Mouse (Mus musculus): ENCODE results near the gene Rac2. TPM values are rescaled to one million over a fixed set of nuclear protein-coding genes. Genes with fewer than 3 reads are reported as not detected.

Rac2 gene
- total RNA-seq, 1 experiment, result 2.9 TPM

GRCm38 (mm10) chr15:78599529-78600193, 27.1 kb upstream of the Rac2 start:
- no peak for TF ChIP-seq MAFK (IDR thresholded peaks at IDR 0.05; ENCODE audit: insufficient read depth, low read depth, low read length)
- no peak for TF ChIP-seq HCFC1 (IDR thresholded peaks at IDR 0.05; ENCODE audit: borderline replicate concordance, insufficient read depth, low read length)
- TF ChIP-seq ZNF384 (IDR thresholded peaks at IDR 0.05; ENCODE audit: low read depth, low read length), result no peak
- TF ChIP-seq CHD2 (IDR thresholded peaks at IDR 0.05; ENCODE audit: low read depth, low read length), result no peak
- TF ChIP-seq ZC3H11A (IDR thresholded peaks at IDR 0.05; ENCODE audit: borderline replicate concordance, low read depth, low read length), result no peak
- Histone ChIP-seq H3K9me3 (ENCODE audit: control insufficient read depth, insufficient read depth, low read depth, low read length) (no peaks in the 10 kb centered on the region), H3K4me3 (ENCODE audit: insufficient read depth in 1 of 2, low read depth in 1 of 2, low read length in 2 of 2, poor library complexity in 1 of 2, severe bottlenecking in 1 of 2) (no peak overlapping the region), H3K4me1 (ENCODE audit: control insufficient read depth in 2 of 2, insufficient read depth in 2 of 2, low read length in 2 of 2, poor library complexity in 1 of 2) (peaks cover 0 to 4% of the 10 kb centered on the region in 2 experiments; a peak in 1 of 4 replicates), H3K9ac (ENCODE audit: insufficient read depth, low read depth, low read length, poor library complexity, severe bottlenecking) (no peak overlapping the region), H3K27ac (ENCODE audit: insufficient read depth, low read depth, low read length, poor library complexity, severe bottlenecking) (no peak overlapping the region), H3K36me3 (ENCODE audit: control insufficient read depth, insufficient read depth, low read length, poor library complexity, severe bottlenecking) (no peaks in the 10 kb centered on the region)
- in situ Hi-C loops (cut with MboI; ENCODE audit: low sequenced_read_pairs in 2 of 2, unreplicated experiment in 2 of 2), result no loop called here
- DNase-seq (ENCODE audit: low read depth, low spot score), result no peak

- in situ Hi-C loops (cut with MboI; ENCODE audit: low sequenced_read_pairs in 2 of 2, unreplicated experiment in 2 of 2), result no loop called here
- H3K27ac ChIP-seq (ENCODE audit: insufficient read depth, low read depth, low read length, poor library complexity, severe bottlenecking), result no peak overlapping the region
Measured at GRCm38 (mm10) chr15:78599124-78599523, 26.5 kb upstream of the Rac2 start.

GRCm38 (mm10) chr15:78597729-78598128, 25.1 kb upstream of the Rac2 start:
- H3K9ac ChIP-seq (ENCODE audit: insufficient read depth, low read depth, low read length, poor library complexity, severe bottlenecking), result no peak overlapping the region
- DNase-seq (ENCODE audit: low read depth, low spot score), result no peak
- TF ChIP-seq CHD2 (IDR thresholded peaks at IDR 0.05; ENCODE audit: low read depth, low read length) (no peak), ZNF384 (IDR thresholded peaks at IDR 0.05; ENCODE audit: low read depth, low read length) (no peak), HCFC1 (IDR thresholded peaks at IDR 0.05; ENCODE audit: borderline replicate concordance, insufficient read depth, low read length) (no peak), MAFK (IDR thresholded peaks at IDR 0.05; ENCODE audit: insufficient read depth, low read depth, low read length) (no peak)
- no peaks in the 10 kb centered on the region for H3K9me3 ChIP-seq (ENCODE audit: control insufficient read depth, insufficient read depth, low read depth, low read length)
- peaks cover 0 to 4% of the 10 kb centered on the region in 2 experiments; a peak in 1 of 4 replicates for H3K4me1 ChIP-seq (ENCODE audit: control insufficient read depth in 2 of 2, insufficient read depth in 2 of 2, low read length in 2 of 2, poor library complexity in 1 of 2)
- no peaks in the 10 kb centered on the region for H3K36me3 ChIP-seq (ENCODE audit: control insufficient read depth, insufficient read depth, low read length, poor library complexity, severe bottlenecking)
- in situ Hi-C loops (cut with MboI; ENCODE audit: low sequenced_read_pairs in 2 of 2, unreplicated experiment in 2 of 2), result no loop called here
- H3K4me3 ChIP-seq (ENCODE audit: insufficient read depth in 1 of 2, low read depth in 1 of 2, low read length in 2 of 2, poor library complexity in 1 of 2, severe bottlenecking in 1 of 2), result no peak overlapping the region
- no peak overlapping the region for H3K27ac ChIP-seq (ENCODE audit: insufficient read depth, low read depth, low read length, poor library complexity, severe bottlenecking)

More at GRCm38 (mm10) chr15:78599124-78599523, 26.5 kb upstream of the Rac2 start:
- no peaks in the 10 kb centered on the region for H3K9me3 ChIP-seq (ENCODE audit: control insufficient read depth, insufficient read depth, low read depth, low read length)
- no peak overlapping the region; the same call in 1 of the 2 replicates for H3K9ac ChIP-seq (ENCODE audit: insufficient read depth, low read depth, low read length, poor library complexity, severe bottlenecking)
- H3K36me3 ChIP-seq (ENCODE audit: control insufficient read depth, insufficient read depth, low read length, poor library complexity, severe bottlenecking), result no peaks in the 10 kb centered on the region
- no peak for DNase-seq (ENCODE audit: low read depth, low spot score)
- H3K4me3 ChIP-seq (ENCODE audit: insufficient read depth in 1 of 2, low read depth in 1 of 2, low read length in 2 of 2, poor library complexity in 1 of 2, severe bottlenecking in 1 of 2), result no peak overlapping the region
- peaks cover 0 to 4% of the 10 kb centered on the region in 2 experiments; a peak in 1 of 4 replicates for H3K4me1 ChIP-seq (ENCODE audit: control insufficient read depth in 2 of 2, insufficient read depth in 2 of 2, low read length in 2 of 2, poor library complexity in 1 of 2)
- TF ChIP-seq MAFK (IDR thresholded peaks at IDR 0.05; ENCODE audit: insufficient read depth, low read depth, low read length), result no peak
- no peak for TF ChIP-seq HCFC1 (IDR thresholded peaks at IDR 0.05; ENCODE audit: borderline replicate concordance, insufficient read depth, low read length)
- TF ChIP-seq ZNF384 (IDR thresholded peaks at IDR 0.05; ENCODE audit: low read depth, low read length), result no peak
- no peak for TF ChIP-seq CHD2 (IDR thresholded peaks at IDR 0.05; ENCODE audit: low read depth, low read length)

GRCm38 (mm10) chr15:78596914-78597313, 24.3 kb upstream of the Rac2 start, which contains the start of gene Cyth4:
Gene Cyth4, plus strand, starts transcription at chr15:78597047.
- H3K9me3 ChIP-seq (ENCODE audit: control insufficient read depth, insufficient read depth, low read depth, low read length), result no peaks in the 10 kb centered on the region
- H3K9ac ChIP-seq (ENCODE audit: insufficient read depth, low read depth, low read length, poor library complexity, severe bottlenecking), result no peak within 1 kb of the TSS
- H3K4me1 ChIP-seq (ENCODE audit: control insufficient read depth in 2 of 2, insufficient read depth in 2 of 2, low read length in 2 of 2, poor library complexity in 1 of 2), result peaks cover 0 to 4% of the 10 kb centered on the region in 2 experiments; a peak in 1 of 4 replicates
- no peak for DNase-seq (ENCODE audit: low read depth, low spot score)
- no peak within 1 kb of the TSS for H3K4me3 ChIP-seq (ENCODE audit: insufficient read depth in 1 of 2, low read depth in 1 of 2, low read length in 2 of 2, poor library complexity in 1 of 2, severe bottlenecking in 1 of 2)
- H3K36me3 ChIP-seq (ENCODE audit: control insufficient read depth, insufficient read depth, low read length, poor library complexity, severe bottlenecking), result no peaks in the 10 kb centered on the region
- no peak for TF ChIP-seq MAFK (IDR thresholded peaks at IDR 0.05; ENCODE audit: insufficient read depth, low read depth, low read length)
- TF ChIP-seq HCFC1 (IDR thresholded peaks at IDR 0.05; ENCODE audit: borderline replicate concordance, insufficient read depth, low read length), result no peak
- TF ChIP-seq CHD2 (IDR thresholded peaks at IDR 0.05; ENCODE audit: low read depth, low read length), result no peak
- no peak for TF ChIP-seq ZC3H11A (IDR thresholded peaks at IDR 0.05; ENCODE audit: borderline replicate concordance, low read depth, low read length)
- H3K27ac ChIP-seq (ENCODE audit: insufficient read depth, low read depth, low read length, poor library complexity, severe bottlenecking), result no peak within 1 kb of the TSS
- in situ Hi-C loops (cut with MboI; ENCODE audit: low sequenced_read_pairs in 2 of 2, unreplicated experiment in 2 of 2), result no loop called here
